Mouse (Mus musculus): ENCODE data around the gene Nptn. TPM values are rescaled to one million over a fixed set of nuclear protein-coding genes. Genes with fewer than 3 reads are reported as not detected.

Gene Nptn
- polyA plus RNA-seq (2017; shearing (Covaris generic)) = 77.5 TPM

GRCm38 (mm10) chr9:58581958-58582540 is at the start of gene Nptn:
Gene Nptn, plus strand, starts transcription at chr9:58582240.

GRCm38 (mm10) chr9:58554908-58555684 is 26.9 kb upstream of the Nptn start, which contains the start of gene Cd276:
Gene Cd276, minus strand, starts transcription at chr9:58555437.

Other genes with a start within 250 kb of the Nptn start
- not detected for gene Tbc1d21, start 211.8 kb upstream of the Nptn start, polyA plus RNA-seq (2017; shearing (Covaris generic))
- not detected for gene Insyn1, start 93.6 kb upstream of the Nptn start, polyA plus RNA-seq (2017; shearing (Covaris generic))
- gene Cd276, start 26.8 kb upstream of the Nptn start, polyA plus RNA-seq (2017; shearing (Covaris generic)) = not detected
- gene Rec114, start 161.7 kb downstream of the Nptn start, polyA plus RNA-seq (2017; shearing (Covaris generic)) = 0.81 TPM
- gene Hcn4, start 241.2 kb downstream of the Nptn start, polyA plus RNA-seq (2017; shearing (Covaris generic)) = not detected